Mouse (Mus musculus) hindbrain, embryonic 15.5 days (tissue): ENCODE results near the gene Dync1h1. TPM values are rescaled to one million over a fixed set of nuclear protein-coding genes. Genes with fewer than 3 reads are reported as not detected.

Experiments
- ATAC-seq: fragments of 200-750 bp; cut with Nextera tagmentation; 2 replicates; pipeline ENCODE4 v1.8.0; 2017; ENCODE audit warnings: low read depth, moderate number of reproducible peaks, moderate TSS enrichment; ENCODE audit not compliant: low FRiP score
- H3K27ac ChIP-seq: fragments of 300-500 bp; sonication (generic); replicated peaks from 2 replicates; pipeline ENCODE4 v1.5.1; 2015; ENCODE audit warnings: mild to moderate bottlenecking, inconsistent platforms
- H3K27me3 ChIP-seq: fragments of 300-500 bp; sonication (generic); 2 replicates; pipeline ENCODE4 v1.6.1; 2015; ENCODE audit warnings: control low read depth, inconsistent platforms
- H3K36me3 ChIP-seq: fragments of 300-500 bp; sonication (generic); 2 replicates; pipeline ENCODE4 v1.6.1; 2015; ENCODE audit warnings: control low read depth, inconsistent platforms
- H3K4me1 ChIP-seq: fragments of 300-500 bp; sonication (generic); replicated peaks from 2 replicates; pipeline ENCODE4 v1.6.1; 2015; ENCODE audit warnings: control low read depth, inconsistent platforms
- H3K4me2 ChIP-seq: fragments of 300-500 bp; sonication (generic); 2 replicates; pipeline ENCODE4 v1.6.1; 2015; ENCODE audit warnings: moderate library complexity, mild to moderate bottlenecking, inconsistent platforms
- H3K4me3 ChIP-seq: fragments of 300-500 bp; sonication (generic); 2 replicates; pipeline ENCODE4 v1.5.1; 2015; ENCODE audit warnings: mild to moderate bottlenecking, inconsistent platforms
- H3K9ac ChIP-seq: fragments of 300-500 bp; sonication (generic); 2 replicates; pipeline ENCODE4 v1.6.1; 2015; ENCODE audit warnings: inconsistent platforms
- H3K9me3 ChIP-seq: fragments of 300-500 bp; sonication (generic); 2 replicates; pipeline ENCODE4 v1.6.1; 2016; ENCODE audit warnings: control low read depth, inconsistent platforms
- WGBS: fragments of 180-500 bp; shearing (Covaris S2); methylation state at CpG from one replicate; pipeline ENCODE4 v1.1.7; 2015; 5-methylcytosine and 5-hydroxymethylcytosine counted together
- polyA plus RNA-seq: library from polyadenylated mRNA; unstranded; fragments of >200 nt; fragmentation: Nextera tagmentation; extraction: Ambion mirVana; gene quantifications from 2 replicates; pipeline ENCODE4 v1.2.1, GENCODE M21; 2015

Dync1h1 gene
- polyA plus RNA-seq, 1 experiment from 2014 or later, result 92.9 TPM

DNA sequence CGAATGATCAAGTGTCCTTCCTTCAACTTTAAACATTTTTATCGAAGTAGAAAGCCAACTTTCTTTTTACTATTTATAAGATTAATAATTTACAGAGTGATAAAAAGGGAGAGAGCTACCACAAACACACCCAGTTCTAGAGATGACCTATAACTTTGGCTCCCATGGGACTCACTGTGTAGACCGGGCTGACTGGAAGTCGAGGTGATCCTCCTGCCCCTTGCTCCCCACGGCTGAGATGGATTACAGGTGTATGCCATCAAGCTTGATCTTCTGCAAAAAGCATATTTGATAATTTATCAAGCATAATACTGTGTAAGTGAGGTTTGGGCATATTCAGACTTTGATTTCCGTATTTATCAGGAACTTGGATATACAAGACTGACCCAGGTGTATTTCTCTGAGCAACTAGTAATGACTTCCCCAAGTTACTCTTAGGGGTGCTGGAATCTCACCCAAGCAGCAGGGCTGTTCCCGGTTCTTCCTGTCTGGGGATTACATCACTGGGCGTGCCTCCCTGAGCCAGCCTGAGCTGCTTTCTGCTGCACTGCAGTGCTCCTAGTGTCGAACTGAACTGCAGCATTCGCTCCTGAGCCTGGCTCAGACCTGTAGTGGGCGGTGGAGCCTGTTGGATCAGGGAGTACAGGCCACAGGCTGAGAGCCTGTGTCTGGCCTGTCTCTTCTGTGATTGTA lies 7.4 kb downstream of the Dync1h1 start:
- no peaks in the 10 kb centered on the region for H3K27me3 ChIP-seq
- peaks cover 18% of the 10 kb centered on the region for H3K4me1 ChIP-seq
- no peaks in the 10 kb centered on the region for H3K9me3 ChIP-seq
- no peak overlapping the region for H3K9ac ChIP-seq
- 80% methylated on average over 11 of the region's 11 CpGs for WGBS
- no peak overlapping the region for H3K4me2 ChIP-seq
- H3K27ac ChIP-seq, result no peak overlapping the region
- no peak for ATAC-seq
- H3K4me3 ChIP-seq, result no peak overlapping the region
- H3K36me3 ChIP-seq, result peaks cover 10% of the 10 kb centered on the region

DNA sequence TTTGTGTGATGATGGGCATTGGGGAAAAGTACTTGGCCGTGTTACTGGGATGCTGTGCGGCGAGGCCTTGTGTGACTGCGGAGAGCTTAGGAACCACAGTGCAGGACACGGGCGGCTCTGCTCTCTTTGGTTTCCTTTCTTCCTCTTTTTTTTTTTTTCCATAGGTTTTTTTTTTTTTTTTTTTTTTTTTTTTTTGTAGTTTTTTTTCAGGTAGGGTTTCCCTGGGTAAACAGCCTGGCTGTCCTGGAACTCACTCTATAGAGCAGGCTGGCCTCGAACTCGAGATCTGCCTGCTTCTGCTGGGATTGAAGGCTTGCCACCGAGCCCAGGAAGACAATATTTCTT lies 7.9 kb downstream of the Dync1h1 start:
- peaks cover 15% of the 10 kb centered on the region for H3K36me3 ChIP-seq
- H3K4me2 ChIP-seq, result no peak overlapping the region
- H3K27ac ChIP-seq, result no peak overlapping the region
- H3K9ac ChIP-seq, result no peak overlapping the region
- no peaks in the 10 kb centered on the region for H3K27me3 ChIP-seq
- no peak for ATAC-seq
- H3K9me3 ChIP-seq, result no peaks in the 10 kb centered on the region
- peaks cover 13% of the 10 kb centered on the region for H3K4me1 ChIP-seq
- H3K4me3 ChIP-seq, result no peak overlapping the region
- 89% methylated on average over 9 of the region's 9 CpGs for WGBS

GRCm38 (mm10) chr12:110610713-110611112 lies 9.5 kb downstream of the Dync1h1 start:
- no peak overlapping the region for H3K9ac ChIP-seq
- no peak overlapping the region for H3K4me3 ChIP-seq
- no peak for ATAC-seq
- H3K27me3 ChIP-seq, result no peaks in the 10 kb centered on the region
- no peak overlapping the region for H3K27ac ChIP-seq
- H3K36me3 ChIP-seq, result peaks cover 31% of the 10 kb centered on the region
- no peaks in the 10 kb centered on the region for H3K9me3 ChIP-seq
- H3K4me2 ChIP-seq, result no peak overlapping the region
- 97% methylated on average over 2 of the region's 2 CpGs for WGBS
- no peaks in the 10 kb centered on the region for H3K4me1 ChIP-seq

DNA sequence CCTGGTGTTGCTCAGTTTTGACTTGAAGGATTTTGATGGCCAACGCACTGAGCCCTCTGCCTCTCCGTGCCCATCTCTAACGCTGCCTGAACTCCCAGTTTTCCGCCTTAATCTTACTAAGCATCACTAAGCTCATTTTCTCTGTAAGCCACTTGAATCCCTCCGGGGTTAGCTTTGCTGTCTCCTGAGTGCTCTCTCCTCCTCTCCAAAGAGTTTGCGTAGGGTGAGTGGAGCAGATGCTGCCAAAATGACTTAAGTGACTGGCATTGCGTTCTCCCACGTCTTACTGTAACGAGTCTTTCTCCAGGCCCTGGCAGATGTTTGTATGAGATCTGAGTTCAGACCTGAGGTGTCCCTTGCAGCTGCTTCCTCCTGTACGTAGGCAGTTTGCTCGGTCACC lies 28.8 kb downstream of the Dync1h1 start:
- Histone ChIP-seq H3K4me3 (no peak overlapping the region), H3K9me3 (no peaks in the 10 kb centered on the region), H3K27ac (no peak overlapping the region), H3K4me2 (no peak overlapping the region), H3K27me3 (no peaks in the 10 kb centered on the region), H3K9ac (no peak overlapping the region), H3K36me3 (peaks cover 100% of the 10 kb centered on the region), H3K4me1 (no peaks in the 10 kb centered on the region)
- 95% methylated on average over 11 of the region's 11 CpGs for WGBS
- ATAC-seq, result no peak

DNA sequence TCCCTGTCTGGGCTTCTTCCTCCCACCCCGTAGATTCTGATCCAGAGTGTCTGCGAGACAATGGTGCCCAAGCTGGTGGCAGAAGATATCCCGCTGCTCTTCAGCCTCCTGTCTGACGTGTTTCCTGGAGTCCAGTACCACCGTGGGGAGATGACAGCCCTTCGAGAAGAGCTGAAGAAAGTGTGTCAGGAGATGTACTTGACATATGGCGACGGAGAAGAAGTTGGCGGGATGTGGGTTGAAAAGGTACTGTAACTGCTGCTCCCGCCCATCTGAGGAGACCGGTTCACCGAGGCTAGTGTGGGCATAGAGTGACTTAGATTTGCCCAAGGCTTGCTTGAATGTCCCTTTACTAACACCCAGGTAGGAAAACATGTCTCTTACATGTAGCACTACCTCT lies 35.0 kb downstream of the Dync1h1 start:
- Histone ChIP-seq H3K27ac (no peak overlapping the region), H3K9ac (no peak overlapping the region), H3K4me2 (no peak overlapping the region), H3K4me3 (no peak overlapping the region), H3K4me1 (no peaks in the 10 kb centered on the region), H3K36me3 (peaks cover 100% of the 10 kb centered on the region), H3K9me3 (no peaks in the 10 kb centered on the region), H3K27me3 (no peaks in the 10 kb centered on the region)
- 93% methylated on average over 12 of the region's 12 CpGs for WGBS
- no peak for ATAC-seq

GRCm38 (mm10) chr12:110637507-110638114 lies 36.4 kb downstream of the Dync1h1 start:
- Histone ChIP-seq H3K27me3 (no peaks in the 10 kb centered on the region), H3K4me1 (no peaks in the 10 kb centered on the region), H3K4me2 (no peak overlapping the region), H3K9ac (no peak overlapping the region), H3K4me3 (no peak overlapping the region), H3K27ac (no peak overlapping the region), H3K36me3 (peaks cover 99% of the 10 kb centered on the region), H3K9me3 (no peaks in the 10 kb centered on the region)
- ATAC-seq, result no peak
- 93% methylated on average over 13 of the region's 13 CpGs for WGBS

GRCm38 (mm10) chr12:110650241-110650641 lies 49.0 kb downstream of the Dync1h1 start:
- no peak for ATAC-seq
- Histone ChIP-seq H3K9me3 (no peaks in the 10 kb centered on the region), H3K9ac (no peak overlapping the region), H3K27ac (no peak overlapping the region), H3K36me3 (peaks cover 93% of the 10 kb centered on the region), H3K27me3 (no peaks in the 10 kb centered on the region), H3K4me1 (no peaks in the 10 kb centered on the region), H3K4me2 (no peak overlapping the region), H3K4me3 (no peak overlapping the region)
- WGBS, result 90% methylated on average over 8 of the region's 8 CpGs

- no peak overlapping the region for H3K27ac ChIP-seq
- H3K36me3 ChIP-seq, result peaks cover 93% of the 10 kb centered on the region
- no peaks in the 10 kb centered on the region for H3K4me1 ChIP-seq
- H3K9ac ChIP-seq, result no peak overlapping the region
- H3K4me3 ChIP-seq, result no peak overlapping the region
- WGBS, result over 99% methylated on average over 17 of the region's 17 CpGs
- ATAC-seq, result no peak
- H3K4me2 ChIP-seq, result no peak overlapping the region
- no peaks in the 10 kb centered on the region for H3K9me3 ChIP-seq
- no peaks in the 10 kb centered on the region for H3K27me3 ChIP-seq
Measured at GRCm38 (mm10) chr12:110651464-110651863, 50.2 kb downstream of the Dync1h1 start.

- 93% methylated on average over 14 of the region's 14 CpGs for WGBS
Measured at GRCm38 (mm10) chr12:110661746-110662145, 60.5 kb downstream of the Dync1h1 start.

DNA sequence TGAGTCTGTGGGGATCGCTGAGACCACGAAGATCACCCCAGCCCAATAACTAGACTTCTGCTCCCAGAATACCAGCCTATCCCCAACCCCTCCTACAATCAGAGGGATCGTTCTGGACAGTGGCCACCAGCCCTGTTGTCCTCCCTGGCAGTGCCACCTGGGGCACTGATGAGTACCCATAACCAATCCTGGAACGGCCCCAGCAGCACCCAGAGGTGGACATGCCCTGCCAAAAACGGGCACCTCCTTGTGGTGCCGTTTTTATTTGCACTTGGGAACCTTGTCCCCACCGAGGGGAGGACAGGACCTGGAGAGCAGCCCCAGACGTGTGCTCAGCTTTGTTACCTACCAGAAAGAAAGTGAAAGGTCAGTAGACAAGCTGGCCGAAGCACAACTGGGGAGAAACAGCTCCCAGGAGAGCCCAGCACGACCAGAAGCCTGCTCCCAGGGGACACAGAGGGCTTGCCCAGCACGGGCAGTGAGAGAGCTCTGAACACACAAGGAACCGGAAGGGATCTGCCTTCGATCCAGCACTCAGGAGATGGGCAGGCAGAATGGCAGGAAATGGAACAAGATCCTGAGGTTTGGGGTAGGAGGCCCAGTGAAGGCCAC lies 66.3 kb downstream of the Dync1h1 start:
- no peak overlapping the region for H3K27ac ChIP-seq
- WGBS, result 87% methylated on average over 13 of the region's 13 CpGs
- no peaks in the 10 kb centered on the region for H3K27me3 ChIP-seq
- no peaks in the 10 kb centered on the region for H3K9me3 ChIP-seq
- no peak overlapping the region for H3K4me2 ChIP-seq
- H3K4me3 ChIP-seq, result no peak overlapping the region
- H3K4me1 ChIP-seq, result no peaks in the 10 kb centered on the region
- H3K9ac ChIP-seq, result no peak overlapping the region
- no peak for ATAC-seq
- peaks cover 70% of the 10 kb centered on the region for H3K36me3 ChIP-seq

More at GRCm38 (mm10) chr12:110661746-110662145, 60.5 kb downstream of the Dync1h1 start:
- no peaks in the 10 kb centered on the region for H3K27me3 ChIP-seq
- no peak overlapping the region for H3K4me2 ChIP-seq
- H3K36me3 ChIP-seq, result peaks cover 98% of the 10 kb centered on the region
- ATAC-seq, result no peak
- no peaks in the 10 kb centered on the region for H3K4me1 ChIP-seq
- no peak overlapping the region for H3K4me3 ChIP-seq
- H3K27ac ChIP-seq, result no peak overlapping the region
- H3K9me3 ChIP-seq, result no peaks in the 10 kb centered on the region
- H3K9ac ChIP-seq, result no peak overlapping the region

DNA sequence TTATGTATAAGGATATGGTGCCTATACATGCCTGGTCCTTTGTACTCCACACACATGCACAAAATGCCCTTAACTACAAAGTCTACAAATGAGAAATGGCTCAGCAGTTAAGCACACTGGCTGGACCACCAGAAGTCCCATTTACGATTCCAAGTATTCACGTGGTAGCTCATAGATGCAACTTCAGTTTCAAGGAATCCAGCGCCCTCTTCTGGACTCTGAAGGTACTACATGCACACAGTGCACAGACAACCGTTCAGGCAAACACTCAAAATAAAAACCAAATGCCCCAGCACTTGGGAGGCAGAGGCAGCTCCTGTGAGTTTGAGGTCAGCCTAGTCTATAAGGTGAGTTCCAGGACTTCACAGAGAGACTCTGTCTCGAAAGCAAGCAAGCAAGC lies 73.0 kb downstream of the Dync1h1 start:
- no peak for ATAC-seq
- no peak overlapping the region for H3K27ac ChIP-seq
- 55% methylated on average over 5 of the region's 5 CpGs for WGBS
- H3K9ac ChIP-seq, result no peak overlapping the region
- H3K4me1 ChIP-seq, result no peaks in the 10 kb centered on the region
- H3K4me2 ChIP-seq, result no peak overlapping the region
- no peaks in the 10 kb centered on the region for H3K9me3 ChIP-seq
- no peak overlapping the region for H3K4me3 ChIP-seq
- no peaks in the 10 kb centered on the region for H3K27me3 ChIP-seq
- H3K36me3 ChIP-seq, result 0 out of 2 replicates have a peak, but pooled peaks cover 5% of the 10 kb centered on the region

GRCm38 (mm10) chr12:110681191-110681590 lies 79.9 kb downstream of the Dync1h1 start:
- Histone ChIP-seq H3K4me1 (no peaks in the 10 kb centered on the region), H3K4me2 (no peak overlapping the region), H3K4me3 (no peak overlapping the region), H3K27me3 (no peaks in the 10 kb centered on the region), H3K9ac (no peak overlapping the region), H3K9me3 (no peaks in the 10 kb centered on the region), H3K36me3 (no peaks in the 10 kb centered on the region), H3K27ac (no peak overlapping the region)
- 56% methylated on average over 7 of the region's 7 CpGs for WGBS
- no peak for ATAC-seq
